Mouse (Mus musculus): ENCODE measurements at regions not wholly inside any gene's neighbourhood (a gene's known extent, or its start where the extent isn't known, plus 50 kb on each side); places are given as distances from the start of the nearest gene placed in this dataset.

- no peak for DNase-seq
Observed at GRCm38 (mm10) chr13:84401006-84401405, 178.9 kb downstream of the Tmem161b start.

GRCm38 (mm10) chr13:84404566-84405194 lies 182.6 kb downstream of the Tmem161b start:
- DNase-seq, result peak; percentile 73

GRCm38 (mm10) chr13:84434444-84434843 lies 212.3 kb downstream of the Tmem161b start:
- DNase-seq, result no peak

- no peak for DNase-seq
Observed at GRCm38 (mm10) chr13:84437586-84438443, 215.7 kb downstream of the Tmem161b start.

- DNase-seq, result no peak
Observed at GRCm38 (mm10) chr13:84438444-84438766, 216.3 kb downstream of the Tmem161b start.

GRCm38 (mm10) chr13:84448514-84448913 lies 226.4 kb downstream of the Tmem161b start:
- no peak for DNase-seq

GRCm38 (mm10) chr13:84449001-84449551 lies 227.0 kb downstream of the Tmem161b start:
- peak; percentile 36 for DNase-seq
